Mouse (Mus musculus) MEL-GATA-1-ER (cell line): Measurements from ENCODE around the gene Tsks.
A peak's percentile ranks its signal among the peaks of the same experiment; 100 is the strongest.

ENCODE experiments used
- DNase-seq: peaks from one replicate; pipeline ENCODE4 v3.0.0-alpha.2; 2012; ENCODE audit warnings: low read depth; ENCODE audit errors: extremely low read depth

Gene Tsks

GRCm38 (mm10) chr7:44975117-44975419 is 32.1 kb downstream of the Tsks start:
- no peak for DNase-seq

- no peak for DNase-seq
Measured at GRCm38 (mm10) chr7:44978300-44978699, 35.3 kb downstream of the Tsks start.

GRCm38 (mm10) chr7:44981539-44981938 is 38.5 kb downstream of the Tsks start:
- no peak for DNase-seq

GRCm38 (mm10) chr7:44983085-44983484 is 40.1 kb downstream of the Tsks start:
- peak; percentile 55 for DNase-seq

GRCm38 (mm10) chr7:44983944-44984832 is 41.2 kb downstream of the Tsks start:
- no peak for DNase-seq

GRCm38 (mm10) chr7:44984833-44985164 is 41.8 kb downstream of the Tsks start:
- no peak for DNase-seq

- DNase-seq: no peak
Measured at GRCm38 (mm10) chr7:44985595-44986191, 42.7 kb downstream of the Tsks start.

- peak; percentile 100 for DNase-seq
Measured at GRCm38 (mm10) chr7:44986192-44986878, 43.3 kb downstream of the Tsks start, which contains the start of gene Prmt1. TSS of gene Prmt1 (minus strand) at chr7:44986568.

GRCm38 (mm10) chr7:44986879-44987718 is 44.1 kb downstream of the Tsks start:
- DNase-seq: peak; percentile 66

GRCm38 (mm10) chr7:44996672-44997071 is 53.7 kb downstream of the Tsks start:
- DNase-seq: no peak

GRCm38 (mm10) chr7:44997231-44997939 is 54.4 kb downstream of the Tsks start, which contains the start of gene Irf3:
TSS of gene Irf3 (plus strand) at chr7:44997648.
- peak; percentile 92 for DNase-seq

GRCm38 (mm10) chr7:44997940-44998428 is 55.0 kb downstream of the Tsks start:
- DNase-seq: no peak

GRCm38 (mm10) chr7:44998501-44998955 is 55.5 kb downstream of the Tsks start, which contains the start of gene Bcl2l12:
TSS of gene Bcl2l12 (minus strand) at chr7:44998712.
- no peak for DNase-seq

- DNase-seq: no peak
Measured at GRCm38 (mm10) chr7:44999753-45000152, 56.7 kb downstream of the Tsks start.

- DNase-seq: no peak
Measured at GRCm38 (mm10) chr7:45000539-45001114, 57.6 kb downstream of the Tsks start.

- no peak for DNase-seq
Measured at GRCm38 (mm10) chr7:45002440-45002839, 59.4 kb downstream of the Tsks start.

- no peak for DNase-seq
Measured at GRCm38 (mm10) chr7:45004546-45004945, 61.5 kb downstream of the Tsks start.

- DNase-seq: no peak
Measured at GRCm38 (mm10) chr7:45005321-45005992, 62.5 kb downstream of the Tsks start.

GRCm38 (mm10) chr7:45006503-45006902 is 63.5 kb downstream of the Tsks start:
- DNase-seq: no peak
